Mouse (Mus musculus) CH12.LX (cell line): ENCODE results near the gene Ogfod3.

Source experiments
- BHLHE40 ChIP-seq: IDR thresholded peaks from 2 replicates; pipeline ENCODE4 v1.6.1; 2011; ENCODE audit warnings: mild to moderate bottlenecking, low read depth, low read length, improper control_type of control experiment
- CTCF ChIP-seq, 2 experiments: IDR thresholded peaks in 1 of 2; conservative IDR thresholded peaks in 1 of 2; 2 replicates each; pipeline ENCODE4 v1.5.1; 2011 to 2012; ENCODE audit warnings: low read depth in 2 of 2, low read length in 2 of 2, improper control_type of control experiment in 1 of 2, inconsistent platforms in 1 of 2, mild to moderate bottlenecking in 1 of 2, moderate library complexity in 1 of 2
- E2F4 ChIP-seq: IDR thresholded peaks from 2 replicates; pipeline ENCODE4 v1.6.1; 2011; ENCODE audit warnings: low read depth, low read length, improper control_type of control experiment; ENCODE audit not compliant: insufficient replicate concordance
- EP300 ChIP-seq: IDR thresholded peaks from 2 replicates; pipeline ENCODE4 v1.6.1; 2011; ENCODE audit warnings: low read length, improper control_type of control experiment
- HCFC1 ChIP-seq: IDR thresholded peaks from 2 replicates; pipeline ENCODE4 v1.6.1; 2012; ENCODE audit warnings: low read depth, mild to moderate bottlenecking, inconsistent platforms, low read length, improper control_type of control experiment
- NELFE ChIP-seq: IDR thresholded peaks from 2 replicates; pipeline ENCODE4 v1.6.1; 2011; ENCODE audit warnings: low read depth, low read length, improper control_type of control experiment
- NRF1 ChIP-seq: IDR thresholded peaks from 2 replicates; pipeline ENCODE4 v1.6.1; 2014; ENCODE audit warnings: low read depth, mild to moderate bottlenecking, inconsistent platforms, low read length, improper control_type of control experiment, moderate library complexity
- RAD21 ChIP-seq: IDR thresholded peaks from 2 replicates; pipeline ENCODE4 v1.6.1; 2011; ENCODE audit warnings: low read depth, mild to moderate bottlenecking, low read length, improper control_type of control experiment, moderate library complexity

DNA sequence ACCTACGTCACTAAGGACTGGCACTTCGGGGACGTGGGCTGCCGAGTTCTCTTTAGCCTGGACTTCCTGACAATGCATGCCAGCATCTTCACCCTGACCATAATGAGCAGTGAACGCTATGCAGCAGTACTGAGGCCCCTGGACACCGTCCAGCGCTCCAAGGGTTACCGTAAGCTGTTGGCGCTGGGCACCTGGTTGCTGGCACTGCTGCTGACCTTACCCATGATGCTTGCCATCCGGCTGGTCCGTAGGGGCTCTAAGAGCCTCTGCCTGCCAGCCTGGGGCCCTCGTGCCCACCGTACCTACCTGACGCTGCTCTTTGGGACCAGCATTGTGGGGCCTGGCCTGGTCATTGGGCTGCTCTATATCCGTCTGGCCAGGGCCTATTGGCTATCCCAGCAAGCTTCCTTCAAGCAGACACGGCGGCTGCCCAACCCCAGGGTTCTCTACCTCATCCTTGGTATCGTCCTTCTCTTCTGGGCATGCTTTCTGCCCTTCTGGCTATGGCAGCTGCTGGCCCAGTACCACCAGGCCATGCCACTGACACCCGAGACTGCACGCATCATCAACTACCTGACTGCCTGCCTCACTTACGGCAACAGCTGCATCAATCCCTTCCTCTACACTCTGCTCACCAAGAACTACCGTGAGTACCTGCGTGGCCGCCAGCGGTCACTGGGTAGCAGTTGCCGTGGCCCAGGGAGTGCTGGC, 43.7 kb downstream of the Ogfod3 start:
- no peak for TF ChIP-seq CTCF (conservative IDR thresholded peaks at IDR 0.05 in 1 of 2, IDR thresholded peaks at IDR 0.05 in 1 of 2; ENCODE audit: low read depth in 2 of 2, low read length in 2 of 2)
- no peak for TF ChIP-seq HCFC1
- TF ChIP-seq NRF1, result no peak
- no peak for TF ChIP-seq EP300
- TF ChIP-seq BHLHE40, result no peak
- no peak for TF ChIP-seq RAD21
- TF ChIP-seq E2F4, result no peak
- no peak for TF ChIP-seq NELFE
